Mouse (Mus musculus): ENCODE measurements at regions not wholly inside any gene's neighbourhood (a gene's known extent, or its start where the extent isn't known, plus 50 kb on each side); places are given as distances from the start of the nearest gene placed in this dataset.

- no peak for DNase-seq (ENCODE audit: low read depth, low spot score)
Observed at GRCm38 (mm10) chr9:41327561-41327960, 166.1 kb upstream of the Ubash3b start.

DNA sequence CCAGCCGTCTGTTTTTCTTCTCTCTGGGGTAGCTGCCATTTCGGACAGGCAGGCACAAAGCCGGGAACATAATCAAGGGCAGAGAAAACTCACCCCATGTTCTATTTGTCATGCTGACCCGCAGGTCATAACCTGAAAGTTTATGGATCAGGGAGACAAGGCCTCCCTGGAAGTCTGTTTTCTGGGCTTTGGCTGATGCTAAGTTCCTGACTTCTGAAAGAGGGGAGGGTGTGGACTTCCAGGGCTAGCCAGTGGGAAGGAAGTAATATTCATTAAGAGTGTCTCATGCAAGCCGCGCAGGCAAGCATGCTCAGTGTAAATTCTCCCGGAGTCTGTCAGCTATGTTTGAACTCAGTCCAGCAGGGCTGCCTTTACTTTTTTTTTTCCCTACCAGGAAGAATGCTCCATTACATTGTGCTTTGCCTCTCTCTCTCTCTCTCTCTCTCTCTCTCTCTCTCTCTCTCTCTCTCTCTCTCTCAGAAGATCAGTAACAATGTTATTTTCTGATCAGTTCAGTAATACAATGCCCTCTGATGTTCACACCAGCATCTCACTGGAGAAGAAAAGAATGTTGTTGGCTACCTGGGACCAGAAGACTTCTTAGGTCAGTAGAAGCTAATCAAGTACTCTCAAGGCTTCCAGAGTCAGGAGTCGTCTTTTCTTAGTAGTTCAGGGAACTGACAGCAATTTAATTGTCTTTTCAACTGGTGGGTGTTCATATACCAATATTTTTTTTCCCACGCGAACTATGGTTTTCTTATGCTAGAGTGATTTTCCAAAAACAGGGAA, 165.5 kb upstream of the Ubash3b start:
- no peak for DNase-seq (ENCODE audit: low read depth, low spot score)

DNA sequence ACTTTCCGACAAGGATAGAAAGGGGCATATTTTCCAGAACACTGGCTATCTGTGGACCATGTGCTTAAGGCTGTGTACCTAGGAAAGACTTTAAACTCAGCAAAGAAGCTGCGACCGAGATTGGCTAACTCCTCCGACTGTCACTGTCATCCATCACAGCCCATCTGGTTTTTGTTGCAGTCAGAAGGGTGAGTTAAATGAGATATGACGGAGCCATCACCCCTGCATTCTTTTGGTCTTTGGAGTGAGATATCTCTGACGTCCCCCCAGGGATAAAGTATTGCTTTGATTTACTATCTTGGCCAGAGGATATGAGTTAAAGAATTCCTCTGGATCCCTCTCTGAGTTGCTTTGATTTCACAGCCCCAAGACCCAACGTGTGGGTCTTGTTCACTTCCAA, 160.0 kb upstream of the Ubash3b start:
- no peak for DNase-seq (ENCODE audit: low read depth, low spot score)

GRCm38 (mm10) chr9:41319066-41319465, 157.6 kb upstream of the Ubash3b start:
- no peak for DNase-seq (ENCODE audit: low read depth, low spot score)

GRCm38 (mm10) chr9:41306229-41306628, 144.7 kb upstream of the Ubash3b start:
- DNase-seq (ENCODE audit: low read depth, low spot score), result no peak

GRCm38 (mm10) chr9:41303494-41303828, 142.0 kb upstream of the Ubash3b start:
- DNase-seq (ENCODE audit: low read depth, low spot score), result no peak

DNA sequence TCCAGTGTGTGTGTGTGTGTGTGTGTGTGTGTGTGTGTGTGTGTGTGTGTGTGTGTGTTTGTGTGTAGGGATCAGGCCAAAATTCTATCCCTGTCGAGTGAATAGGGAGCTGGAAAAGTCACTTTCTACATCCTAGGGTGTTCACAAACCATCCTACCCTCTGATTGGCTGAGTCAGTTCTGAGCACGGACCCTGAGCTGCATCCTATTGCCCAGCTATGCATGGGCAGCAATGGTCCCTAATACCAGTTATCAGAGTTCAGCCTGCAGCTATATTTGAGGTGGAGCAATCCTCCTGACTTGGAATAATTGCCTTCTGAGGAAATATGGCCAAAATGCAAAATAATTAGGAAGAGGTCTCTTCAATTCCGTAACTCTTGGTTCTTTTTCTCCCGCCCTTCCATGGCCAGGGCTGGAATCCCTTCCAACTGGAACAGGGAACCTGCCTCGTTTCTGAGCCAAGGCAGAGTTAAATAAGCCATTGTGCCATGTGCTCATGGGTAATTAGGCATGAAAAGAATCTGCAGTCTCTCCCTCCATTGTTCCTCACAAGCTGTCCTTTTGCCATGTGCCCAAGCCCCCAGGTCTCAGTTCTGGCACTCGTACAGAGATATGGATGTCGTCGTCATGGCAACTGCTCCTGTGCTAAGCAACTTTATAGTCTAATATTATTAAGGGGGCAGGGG, 141.5 kb upstream of the Ubash3b start:
- DNase-seq (ENCODE audit: low read depth, low spot score), result no peak

- no peak for DNase-seq (ENCODE audit: low read depth, low spot score)
Observed at GRCm38 (mm10) chr9:41286145-41286468, 124.6 kb upstream of the Ubash3b start.

- DNase-seq (ENCODE audit: low read depth, low spot score), result no peak
Observed at GRCm38 (mm10) chr9:41285266-41286144, 124.0 kb upstream of the Ubash3b start.

GRCm38 (mm10) chr9:41277726-41278125, 116.2 kb upstream of the Ubash3b start:
- DNase-seq (ENCODE audit: low read depth, low spot score), result no peak

DNA sequence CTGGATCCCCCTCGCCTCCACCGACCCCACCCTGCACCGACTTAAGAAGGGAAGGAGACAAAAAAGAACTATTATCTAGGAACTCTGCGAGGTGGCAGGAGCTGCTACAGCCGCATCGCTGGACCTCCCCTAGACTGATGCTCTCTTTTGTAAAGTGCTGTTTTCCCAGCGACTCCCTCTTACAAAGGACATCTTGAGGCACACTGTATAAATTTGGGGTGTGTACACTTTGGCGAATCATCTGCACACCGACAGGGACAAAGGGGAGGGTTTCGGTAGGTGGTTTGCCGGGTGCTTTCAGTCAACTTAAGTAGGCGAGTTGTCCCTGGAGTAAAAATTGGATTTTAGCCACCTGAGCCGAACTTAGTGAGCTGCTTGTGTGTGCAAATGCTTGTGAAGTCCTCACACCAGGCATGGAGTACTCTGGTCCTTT, 112.4 kb upstream of the Ubash3b start:
- DNase-seq (ENCODE audit: low read depth, low spot score), result no peak

GRCm38 (mm10) chr9:41273171-41273781, 111.8 kb upstream of the Ubash3b start:
- DNase-seq (ENCODE audit: low read depth, low spot score), result no peak

GRCm38 (mm10) chr9:41272596-41272995, 111.1 kb upstream of the Ubash3b start:
- DNase-seq (ENCODE audit: low read depth, low spot score), result no peak

DNA sequence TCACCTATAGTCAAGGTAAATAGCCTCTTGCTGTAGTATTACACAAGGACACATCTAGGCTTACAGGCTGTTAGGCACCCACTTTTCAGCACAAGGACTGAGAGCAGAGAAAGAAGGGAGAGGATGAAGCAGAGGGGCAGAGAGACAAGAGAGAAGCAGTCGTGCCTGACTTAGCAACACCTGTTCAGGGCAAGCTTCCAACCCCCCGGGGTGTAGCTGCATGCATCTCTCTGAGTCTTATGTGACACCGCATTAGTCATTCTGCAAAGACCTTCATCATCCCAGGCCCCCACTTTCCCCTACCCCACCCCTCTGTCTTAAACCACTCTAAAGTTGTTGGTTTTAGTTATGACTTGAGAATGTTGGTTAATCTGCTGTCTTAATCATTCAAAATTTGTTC, 106.6 kb upstream of the Ubash3b start:
- no peak for DNase-seq (ENCODE audit: low read depth, low spot score)

GRCm38 (mm10) chr9:41264485-41264884, 103.0 kb upstream of the Ubash3b start:
- DNase-seq (ENCODE audit: low read depth, low spot score), result no peak

- no peak for DNase-seq (ENCODE audit: low read depth, low spot score)
Observed at GRCm38 (mm10) chr9:41257244-41257643, 95.7 kb upstream of the Ubash3b start.

GRCm38 (mm10) chr9:41242372-41242771, 80.9 kb upstream of the Ubash3b start:
- no peak for DNase-seq (ENCODE audit: low read depth, low spot score)

- no peak for DNase-seq (ENCODE audit: low read depth, low spot score)
Observed at GRCm38 (mm10) chr9:41239097-41239451, 77.6 kb upstream of the Ubash3b start.

GRCm38 (mm10) chr9:41238395-41239096, 77.0 kb upstream of the Ubash3b start:
- no peak for DNase-seq (ENCODE audit: low read depth, low spot score)

DNA sequence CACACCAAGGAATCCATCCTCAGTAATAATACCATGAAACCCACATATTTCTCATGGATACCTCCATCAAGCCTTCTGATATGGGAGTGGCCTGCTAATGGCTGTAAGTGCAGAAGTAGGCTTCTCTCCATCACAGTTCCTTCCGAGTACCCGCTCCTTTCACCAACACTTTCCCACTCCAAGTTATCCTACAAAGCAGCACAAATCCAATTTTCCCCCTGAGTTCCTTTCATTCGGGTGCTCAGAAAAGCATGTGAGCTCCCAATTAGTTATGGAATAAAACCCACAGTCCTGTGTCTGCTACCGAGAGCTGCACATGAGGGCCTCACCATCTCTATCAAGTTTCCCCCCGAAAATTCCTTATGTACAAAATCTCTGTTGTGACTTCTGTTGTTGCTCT, 75.8 kb upstream of the Ubash3b start:
- no peak for DNase-seq (ENCODE audit: low read depth, low spot score)

GRCm38 (mm10) chr9:41229225-41229582, 67.7 kb upstream of the Ubash3b start:
- no peak for DNase-seq (ENCODE audit: low read depth, low spot score)
